Mouse (Mus musculus): ENCODE measurements around the gene Epas1. TPM values are rescaled to one million over a fixed set of nuclear protein-coding genes. Genes with fewer than 3 reads are reported as not detected.

The Epas1 gene
- total RNA-seq (2023), result under 1 TPM; 0.33 to 0.49 TPM

DNA sequence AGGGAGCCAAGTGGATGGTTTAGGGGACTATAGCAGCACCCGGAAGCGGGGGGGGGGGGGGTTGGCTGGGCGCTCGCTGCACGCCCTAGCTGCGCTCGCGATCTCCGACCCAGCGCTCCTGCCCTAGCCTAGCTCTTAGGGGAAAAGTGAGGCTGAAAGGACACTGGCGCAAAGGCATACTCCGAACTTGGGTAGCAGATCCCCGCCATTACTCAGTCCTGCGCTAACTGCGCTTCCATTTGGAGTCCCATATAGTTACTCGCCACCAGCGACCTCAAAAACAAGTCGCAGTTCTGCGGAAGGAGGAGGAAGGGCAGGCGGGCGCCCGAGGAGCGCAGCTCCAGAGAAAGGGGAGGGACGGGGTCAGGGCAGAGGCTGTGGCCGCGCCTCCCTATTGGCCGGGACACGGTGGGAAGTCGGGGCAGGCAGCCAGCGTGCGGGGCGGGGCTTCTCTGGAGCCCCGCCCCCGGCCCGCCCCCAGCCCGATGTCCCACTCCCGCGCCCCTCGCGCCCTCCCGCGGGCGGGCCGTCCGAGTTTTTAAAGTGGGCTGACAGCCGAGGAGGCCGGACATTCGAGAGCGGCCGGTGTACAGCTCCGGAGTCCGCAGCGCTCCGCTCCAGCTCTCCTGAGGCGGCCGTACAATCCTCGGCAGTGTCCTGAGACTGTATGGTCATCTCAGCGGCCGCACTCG is at the start of gene Epas1:
Epas1 (plus strand) TSS at position 571 of the 692 bp plus-strand sequence.

Other genes starting within 250 kb of the Epas1 start
- not detected for gene Gm10309, start 248.5 kb upstream of the Epas1 start, total RNA-seq (2023)
- gene Tmem247, start 163.6 kb downstream of the Epas1 start, total RNA-seq (2023), result not detected
- not detected for gene Atp6v1e2, start 194.2 kb downstream of the Epas1 start, total RNA-seq (2023)
- gene Rhoq, start 209.4 kb downstream of the Epas1 start, total RNA-seq (2023), result 10 to 100 TPM in 1 of 2 experiments, 1 to 10 TPM in 1; 8.5 to 10.9 TPM